Mouse (Mus musculus): ENCODE measurements at regions not wholly inside any gene's neighbourhood (a gene's known extent, or its start where the extent isn't known, plus 50 kb on each side); places are given as distances from the start of the nearest gene placed in this dataset.

GRCm38 (mm10) chr14:100867790-100868189 is 332.3 kb downstream of the Prr30 start:
- DNase-seq, result no peak

GRCm38 (mm10) chr14:100864792-100865191 is 335.3 kb downstream of the Prr30 start:
- no peak for DNase-seq

- no peak for DNase-seq
These were observed 336.0 kb downstream of the Prr30 start for GRCm38 (mm10) chr14:100864164-100864563.

DNA sequence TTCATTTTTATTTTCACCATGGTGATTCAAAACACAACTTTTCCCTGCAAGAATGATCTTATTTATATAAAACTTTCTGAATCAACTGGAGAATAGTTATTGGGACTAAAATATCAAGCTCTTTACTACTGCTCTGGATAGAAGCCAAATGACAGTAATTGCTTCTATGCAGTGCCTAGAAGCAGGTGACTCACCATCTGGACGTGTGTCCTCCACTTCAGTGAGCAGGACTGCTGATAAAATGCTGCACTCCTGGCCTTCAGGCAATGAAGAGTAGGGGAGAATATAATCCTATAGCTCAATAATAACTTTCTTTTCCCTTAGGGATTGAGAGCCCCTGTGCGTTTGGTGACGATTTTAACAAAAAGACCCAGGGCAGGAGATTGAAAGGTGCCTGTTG is 357.3 kb downstream of the Prr30 start:
- DNase-seq, result no peak

Measured in lung, postnatal 36 days (tissue).